Mouse (Mus musculus): ENCODE results near the gene Ccdc78. TPM values are rescaled to one million over a fixed set of nuclear protein-coding genes. Genes with fewer than 3 reads are reported as not detected.
"Not testable (repeated sequence)": the region's sequence is repeated elsewhere in the genome, so short reads cannot be mapped to it uniquely, and the experiment has no call there.

Ccdc78 gene
- total RNA-seq, 2 experiments from 2014 or later = not detected

GRCm38 (mm10) chr17:25783086-25783485 is 3.3 kb upstream of the Ccdc78 start:
- DNase-seq = peak; percentile 89

GRCm38 (mm10) chr17:25783861-25784574 is 2.4 kb upstream of the Ccdc78 start:
- no peak for DNase-seq

- peak; percentile 95 for DNase-seq
Observed at GRCm38 (mm10) chr17:25785281-25785745, 1.1 kb upstream of the Ccdc78 start, which contains the start of gene Haghl. Gene Haghl (minus strand): TSS chr17:25785673.

GRCm38 (mm10) chr17:25786781-25787504 is 563 bp downstream of the Ccdc78 start:
- DNase-seq = no peak

- DNase-seq = no peak
Observed at GRCm38 (mm10) chr17:25791320-25791842, 5.0 kb downstream of the Ccdc78 start.

GRCm38 (mm10) chr17:25791843-25792527 is 5.6 kb downstream of the Ccdc78 start:
- peak; percentile 92 for DNase-seq

- peak; percentile 88 for DNase-seq
Observed at GRCm38 (mm10) chr17:25792615-25793014, 6.2 kb downstream of the Ccdc78 start, which contains the start of gene Fam173a. Gene Fam173a (minus strand): TSS chr17:25792901.

- DNase-seq = no peak
Observed at GRCm38 (mm10) chr17:25794197-25794596, 7.8 kb downstream of the Ccdc78 start.

GRCm38 (mm10) chr17:25794998-25795397 is 8.6 kb downstream of the Ccdc78 start:
- DNase-seq = no peak

- DNase-seq = no peak
Observed at GRCm38 (mm10) chr17:25795609-25796092, 9.3 kb downstream of the Ccdc78 start, which contains the start of gene AC134908.4. Gene AC134908.4 (minus strand): TSS chr17:25795659.

GRCm38 (mm10) chr17:25796211-25796771 is 9.9 kb downstream of the Ccdc78 start:
- peak; percentile 68 for DNase-seq

GRCm38 (mm10) chr17:25796951-25797369 is 10.6 kb downstream of the Ccdc78 start, which contains the start of gene Metrn:
Gene Metrn (minus strand): TSS chr17:25797136.
- DNase-seq = peak; percentile 93

GRCm38 (mm10) chr17:25801029-25801428 is 14.6 kb downstream of the Ccdc78 start:
- peak; percentile 79 for DNase-seq

GRCm38 (mm10) chr17:25802825-25803517 is 16.6 kb downstream of the Ccdc78 start:
- DNase-seq = peak; percentile 85

GRCm38 (mm10) chr17:25806507-25806906 is 20.1 kb downstream of the Ccdc78 start:
- DNase-seq = peak; percentile 50

- DNase-seq = not testable (repeated sequence)
Observed at GRCm38 (mm10) chr17:25807452-25807851, 21.1 kb downstream of the Ccdc78 start.

GRCm38 (mm10) chr17:25808028-25808427 is 21.6 kb downstream of the Ccdc78 start:
- DNase-seq = no peak

- peak; percentile 87 for DNase-seq
Observed at GRCm38 (mm10) chr17:25808789-25809605, 22.6 kb downstream of the Ccdc78 start, which contains the start of gene Fbxl16. Gene Fbxl16 (plus strand): TSS chr17:25809085.

- DNase-seq = no peak
Observed at GRCm38 (mm10) chr17:25809606-25810340, 23.4 kb downstream of the Ccdc78 start.

Measured in adrenal gland, postnatal 10 days (tissue).